Mouse (Mus musculus): Measurements from ENCODE around the gene Ephb3. TPM values are rescaled to one million over a fixed set of nuclear protein-coding genes. Genes with fewer than 3 reads are reported as not detected.

The Ephb3 gene
- polyA plus RNA-seq, 1 experiment from 2014 or later: 10.6 TPM

DNA sequence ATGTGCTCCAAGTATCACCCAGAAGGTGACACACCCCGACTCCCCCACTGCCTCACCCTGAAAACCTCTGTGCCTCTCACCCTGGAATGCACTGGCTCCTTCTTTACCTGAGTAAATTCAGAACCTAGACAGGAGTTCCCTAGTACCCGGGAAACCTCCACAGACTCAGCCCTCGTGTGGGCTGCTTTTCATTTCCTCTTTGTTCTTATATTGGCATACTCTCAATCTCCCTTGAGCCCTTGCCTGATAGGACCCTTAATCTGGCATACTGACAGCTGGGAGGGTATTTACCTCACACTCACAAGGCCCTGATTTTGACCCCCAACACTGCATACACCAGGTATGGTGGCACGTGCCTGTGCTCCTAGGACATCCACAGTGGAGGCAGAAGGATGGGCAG, 68.2 kb downstream of the Ephb3 start:
- no peak for ATAC-seq
- H3K4me2 ChIP-seq (ENCODE audit: low read length): no peak overlapping the region
- H3K4me1 ChIP-seq (ENCODE audit: control insufficient read depth, insufficient read depth, low read depth, low read length): peaks cover 9% of the 10 kb centered on the region
- no peaks in the 10 kb centered on the region for H3K36me3 ChIP-seq (ENCODE audit: control insufficient read depth, insufficient read depth, low read length)
- no peak overlapping the region for H3K27ac ChIP-seq (ENCODE audit: low read depth, low read length)
- H3K4me3 ChIP-seq (ENCODE audit: low read length): no peak overlapping the region
- 68% methylated on average over 4 of the region's 4 CpGs for WGBS
- H3K27me3 ChIP-seq (replicated peaks; ENCODE audit: control insufficient read depth, insufficient read depth, low read length): 0 out of 2 replicates have a peak, but pooled peaks cover 1% of the 10 kb centered on the region
- peaks cover 2% of the 10 kb centered on the region; the same call in 1 of the 2 replicates for H3K9me3 ChIP-seq (ENCODE audit: control insufficient read depth, low read length)
- no peak overlapping the region for H3K9ac ChIP-seq (ENCODE audit: low read depth, low read length)

Small RNA genes lying within 50 kb of the gene (microRNA-seq; reads per million reads assigned to microRNA genes)
- gene Mir7680: not detected

Other genes starting within 250 kb of the Ephb3 start
- gene Teddm3, start 50.8 kb upstream of the Ephb3 start, polyA plus RNA-seq (2015; fragmentation: Nextera tagmentation; extraction: Ambion mirVana): 0.21 and 0.50 TPM in 2 replicates
- 33.1 and 38.3 TPM in 2 replicates for gene Vps8, start 218.4 kb downstream of the Ephb3 start, polyA plus RNA-seq (2015; fragmentation: Nextera tagmentation; extraction: Ambion mirVana)